Mouse (Mus musculus): ENCODE measurements around the gene Katnal1. TPM values are rescaled to one million over a fixed set of nuclear protein-coding genes. Genes with fewer than 3 reads are reported as not detected.
A peak's percentile ranks its signal among the peaks of the same experiment; 100 is the strongest.

Gene Katnal1
- polyA plus RNA-seq, 1 experiment from 2014 or later, result 9.0 TPM

DNA sequence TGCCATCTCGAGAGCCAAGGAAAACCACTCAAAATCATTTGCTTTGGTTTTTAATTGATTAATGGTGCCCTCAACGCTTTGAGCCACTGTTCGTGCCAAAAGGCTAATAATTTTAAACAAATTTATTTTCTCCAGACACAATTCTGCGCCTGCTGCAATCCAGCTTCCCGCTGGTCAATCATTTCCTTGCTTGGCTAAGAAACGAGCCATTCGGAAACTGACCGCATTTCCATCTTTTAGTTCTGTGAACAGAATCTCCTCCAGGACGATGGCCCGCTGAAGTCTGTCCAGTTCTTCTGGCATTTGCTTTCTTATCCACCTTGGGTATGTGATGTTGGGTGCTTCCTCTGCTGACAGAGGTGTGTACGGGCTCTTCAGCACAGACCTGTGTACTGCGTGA is 4.5 kb downstream of the Katnal1 start:
- Histone ChIP-seq H3K9ac (no peak overlapping the region), H3K4me2 (no peak overlapping the region), H3K9me3 (replicated peaks) (no peaks in the 10 kb centered on the region), H3K27ac (replicated peaks) (0 out of 2 replicates have a peak overlapping the region, but pooled peaks have one; percentile 16), H3K27me3 (no peaks in the 10 kb centered on the region), H3K4me3 (replicated peaks) (no peak overlapping the region), H3K4me1 (replicated peaks) (peaks cover 59% of the 10 kb centered on the region), H3K36me3 (replicated peaks) (peaks cover 33% of the 10 kb centered on the region)
- ATAC-seq (ENCODE audit: insufficient read depth), result no peak
- 85% methylated on average over 12 of the region's 12 CpGs for WGBS (ENCODE audit: insufficient replicate concordance)

DNA sequence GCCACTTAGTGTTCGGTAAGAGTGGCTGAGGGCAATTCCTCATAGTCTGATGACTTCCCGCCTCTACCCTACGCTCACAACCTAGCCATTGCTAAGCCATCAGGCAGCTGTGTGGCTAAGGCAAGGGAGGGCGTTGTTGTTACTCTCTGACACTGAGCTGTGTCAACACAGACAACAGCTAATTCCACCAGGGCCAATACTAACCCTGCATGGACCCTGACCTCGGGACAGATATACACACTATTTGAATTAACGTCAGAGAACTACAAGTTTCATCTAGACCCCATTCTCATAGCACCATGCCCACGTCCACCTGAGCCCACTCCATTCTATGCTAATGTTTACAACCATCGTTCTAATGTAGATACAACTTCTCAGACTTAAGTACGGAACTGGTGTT is 5.1 kb downstream of the Katnal1 start:
- no peak overlapping the region for H3K4me2 ChIP-seq
- peaks cover 38% of the 10 kb centered on the region for H3K36me3 ChIP-seq (replicated peaks)
- H3K9ac ChIP-seq, result no peak overlapping the region
- peaks cover 54% of the 10 kb centered on the region for H3K4me1 ChIP-seq (replicated peaks)
- H3K27ac ChIP-seq (replicated peaks), result 0 out of 2 replicates have a peak overlapping the region, but pooled peaks have one; percentile 16
- WGBS (ENCODE audit: insufficient replicate concordance), result 71% methylated on average over 9 of the region's 9 CpGs
- no peaks in the 10 kb centered on the region for H3K27me3 ChIP-seq
- no peaks in the 10 kb centered on the region for H3K9me3 ChIP-seq (replicated peaks)
- H3K4me3 ChIP-seq (replicated peaks), result no peak overlapping the region
- ATAC-seq (ENCODE audit: insufficient read depth), result no peak

DNA sequence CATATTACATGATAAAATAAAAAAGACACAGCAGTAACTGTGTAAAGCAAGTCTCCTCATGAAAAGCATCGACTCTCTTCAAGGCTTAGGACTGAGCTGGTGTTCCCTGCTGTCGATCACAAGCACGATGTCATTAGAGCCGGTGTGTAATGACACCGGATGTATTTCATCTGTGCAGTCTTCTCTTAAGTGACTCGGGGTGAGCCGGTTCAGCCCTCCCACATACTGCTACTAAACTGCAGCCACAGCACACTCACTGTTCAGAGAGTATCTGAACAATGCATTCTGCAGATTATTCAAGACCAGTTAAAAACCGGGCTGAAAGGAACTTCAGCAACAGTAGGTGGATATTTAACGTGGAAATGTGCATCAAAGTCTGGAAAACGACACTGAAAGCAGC is 5.7 kb downstream of the Katnal1 start:
- no peak overlapping the region for H3K27ac ChIP-seq (replicated peaks)
- H3K4me2 ChIP-seq, result no peak overlapping the region
- no peaks in the 10 kb centered on the region for H3K27me3 ChIP-seq
- H3K9ac ChIP-seq, result no peak overlapping the region
- ATAC-seq (ENCODE audit: insufficient read depth), result no peak
- peaks cover 44% of the 10 kb centered on the region for H3K36me3 ChIP-seq (replicated peaks)
- peaks cover 52% of the 10 kb centered on the region for H3K4me1 ChIP-seq (replicated peaks)
- WGBS (ENCODE audit: insufficient replicate concordance), result 72% methylated on average over 10 of the region's 10 CpGs
- H3K4me3 ChIP-seq (replicated peaks), result no peak overlapping the region
- no peaks in the 10 kb centered on the region for H3K9me3 ChIP-seq (replicated peaks)

DNA sequence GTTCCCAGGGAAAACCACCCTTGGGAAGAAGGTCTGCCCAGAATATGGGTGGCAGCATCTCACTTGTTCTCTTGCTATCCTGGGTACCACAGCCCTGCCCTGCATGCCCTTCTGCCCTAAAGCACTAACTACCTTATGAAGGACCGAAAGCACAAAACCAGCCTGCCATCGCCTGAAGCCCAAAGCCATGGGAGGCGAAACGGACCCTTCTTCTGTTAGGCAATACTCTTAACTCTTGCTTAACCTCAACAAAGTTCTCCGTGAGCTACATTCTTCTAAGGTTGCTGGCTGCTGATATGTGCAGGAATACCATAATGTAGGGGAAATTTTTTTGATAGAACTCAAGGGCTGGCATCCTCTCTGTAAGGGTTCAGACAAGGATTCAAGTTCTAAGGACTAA is 6.3 kb downstream of the Katnal1 start:
- no peaks in the 10 kb centered on the region for H3K9me3 ChIP-seq (replicated peaks)
- H3K4me3 ChIP-seq (replicated peaks), result no peak overlapping the region
- no peaks in the 10 kb centered on the region for H3K27me3 ChIP-seq
- ATAC-seq (ENCODE audit: insufficient read depth), result no peak
- peaks cover 48% of the 10 kb centered on the region for H3K4me1 ChIP-seq (replicated peaks)
- H3K4me2 ChIP-seq, result no peak overlapping the region
- no peak overlapping the region for H3K9ac ChIP-seq
- WGBS (ENCODE audit: insufficient replicate concordance), result 67% methylated on average over 5 of the region's 5 CpGs
- H3K36me3 ChIP-seq (replicated peaks), result peaks cover 51% of the 10 kb centered on the region
- H3K27ac ChIP-seq (replicated peaks), result no peak overlapping the region

DNA sequence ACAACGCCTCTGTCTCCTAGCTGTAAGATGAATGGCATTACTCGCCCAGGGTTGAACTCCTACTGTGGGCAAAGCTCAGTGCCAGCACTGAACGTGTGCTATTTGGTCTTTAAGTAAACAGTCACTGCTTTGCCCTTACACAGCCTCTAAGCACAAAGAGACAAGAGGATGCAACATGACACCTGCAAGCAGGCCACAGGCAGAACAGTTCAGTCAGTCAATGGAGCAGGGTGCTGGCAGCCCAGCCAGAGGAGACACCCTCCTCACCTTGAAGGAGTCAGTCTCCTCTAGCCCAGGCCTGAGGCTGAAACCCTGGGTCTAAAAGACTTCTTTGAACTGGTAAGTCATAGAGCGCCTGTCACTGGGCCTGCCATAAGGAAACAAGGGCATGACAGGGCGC is 11.1 kb downstream of the Katnal1 start:
- H3K27me3 ChIP-seq, result no peaks in the 10 kb centered on the region
- WGBS (ENCODE audit: insufficient replicate concordance), result 74% methylated on average over 5 of the region's 5 CpGs
- no peak overlapping the region for H3K9ac ChIP-seq
- H3K27ac ChIP-seq (replicated peaks), result no peak overlapping the region
- no peak overlapping the region for H3K4me2 ChIP-seq
- no peaks in the 10 kb centered on the region for H3K9me3 ChIP-seq (replicated peaks)
- H3K4me1 ChIP-seq (replicated peaks), result peaks cover 10% of the 10 kb centered on the region
- ATAC-seq (ENCODE audit: insufficient read depth), result no peak
- H3K4me3 ChIP-seq (replicated peaks), result no peak overlapping the region
- H3K36me3 ChIP-seq (replicated peaks), result peaks cover 66% of the 10 kb centered on the region

DNA sequence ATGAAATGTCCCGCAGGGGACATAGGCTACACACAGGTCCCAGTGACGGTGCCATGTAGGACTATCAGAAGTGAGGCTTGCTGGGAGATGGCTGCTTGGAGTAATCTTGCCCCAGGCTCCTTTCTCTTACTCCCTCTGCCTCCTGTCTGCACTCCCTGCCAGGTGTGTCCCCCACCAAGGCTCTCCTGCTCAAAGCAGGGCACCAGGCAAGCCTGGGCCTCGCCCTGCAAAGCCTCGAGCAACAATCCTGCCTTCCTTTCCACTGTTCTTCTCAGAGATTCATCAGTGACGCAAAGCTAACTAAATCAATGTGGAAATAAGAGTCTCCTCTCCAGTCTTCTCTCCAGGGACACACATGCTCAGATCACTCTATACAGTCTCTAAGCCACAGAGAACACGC is 12.3 kb downstream of the Katnal1 start:
- Histone ChIP-seq H3K9ac (no peak overlapping the region), H3K4me2 (no peak overlapping the region), H3K36me3 (replicated peaks) (peaks cover 73% of the 10 kb centered on the region), H3K27ac (replicated peaks) (no peak overlapping the region), H3K9me3 (replicated peaks) (no peaks in the 10 kb centered on the region), H3K4me3 (replicated peaks) (no peak overlapping the region), H3K27me3 (no peaks in the 10 kb centered on the region), H3K4me1 (replicated peaks) (peaks cover 13% of the 10 kb centered on the region)
- WGBS (ENCODE audit: insufficient replicate concordance), result 81% methylated on average over 6 of the region's 6 CpGs
- no peak for ATAC-seq (ENCODE audit: insufficient read depth)

DNA sequence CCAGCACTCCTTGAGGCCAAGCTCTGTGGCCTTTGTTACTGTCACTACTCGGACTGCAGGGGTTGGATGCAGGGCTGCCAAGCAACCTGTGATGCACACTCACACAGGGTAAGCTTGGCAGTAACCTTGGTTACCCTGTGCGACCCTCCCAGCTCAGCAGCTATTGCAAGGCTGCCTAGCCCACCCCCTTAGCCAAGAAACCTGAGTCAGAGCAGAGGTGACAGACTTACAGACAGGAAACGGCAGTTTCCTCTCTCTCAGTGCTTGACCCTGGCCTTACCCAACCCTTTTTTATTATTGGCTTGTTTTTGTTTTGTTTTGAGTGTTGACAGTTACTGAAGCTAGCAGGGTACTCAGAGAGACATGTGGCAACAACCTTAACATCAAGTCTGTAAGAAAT is 16.9 kb downstream of the Katnal1 start:
- H3K27ac ChIP-seq (replicated peaks), result no peak overlapping the region
- H3K4me1 ChIP-seq (replicated peaks), result peaks cover 42% of the 10 kb centered on the region
- no peaks in the 10 kb centered on the region for H3K27me3 ChIP-seq
- H3K9ac ChIP-seq, result no peak overlapping the region
- H3K36me3 ChIP-seq (replicated peaks), result peaks cover 52% of the 10 kb centered on the region
- H3K9me3 ChIP-seq (replicated peaks), result no peaks in the 10 kb centered on the region
- H3K4me2 ChIP-seq, result no peak overlapping the region; the same call in 1 of the 2 replicates
- 28% methylated on average over 3 of the region's 3 CpGs for WGBS (ENCODE audit: insufficient replicate concordance)
- ATAC-seq (ENCODE audit: insufficient read depth), result no peak
- H3K4me3 ChIP-seq (replicated peaks), result no peak overlapping the region

DNA sequence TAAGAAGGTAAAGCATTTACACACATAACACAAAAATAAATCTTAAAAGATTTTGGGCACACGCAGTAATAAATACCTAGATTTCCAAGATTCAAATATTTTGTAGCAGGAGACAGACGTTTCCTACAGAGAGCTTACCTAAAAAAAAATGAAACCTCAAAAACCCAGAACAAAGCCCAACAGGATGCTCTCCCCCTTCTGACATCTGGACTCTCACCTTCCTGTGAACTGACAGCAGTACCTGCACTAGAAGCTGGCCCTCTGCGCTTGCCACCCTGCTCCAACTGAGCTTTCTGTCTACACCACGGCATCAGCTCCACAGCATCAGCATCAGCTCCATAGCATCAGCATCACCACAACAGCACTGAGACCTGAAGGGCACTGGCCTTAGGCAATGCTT is 19.1 kb downstream of the Katnal1 start:
- Histone ChIP-seq H3K4me3 (replicated peaks) (no peak overlapping the region), H3K9ac (no peak overlapping the region), H3K36me3 (replicated peaks) (peaks cover 31% of the 10 kb centered on the region), H3K4me1 (replicated peaks) (peaks cover 58% of the 10 kb centered on the region), H3K9me3 (replicated peaks) (no peaks in the 10 kb centered on the region), H3K27ac (replicated peaks) (no peak overlapping the region), H3K27me3 (no peaks in the 10 kb centered on the region), H3K4me2 (no peak overlapping the region)
- 79% methylated on average over 4 of the region's 4 CpGs for WGBS (ENCODE audit: insufficient replicate concordance)
- ATAC-seq (ENCODE audit: insufficient read depth), result no peak

DNA sequence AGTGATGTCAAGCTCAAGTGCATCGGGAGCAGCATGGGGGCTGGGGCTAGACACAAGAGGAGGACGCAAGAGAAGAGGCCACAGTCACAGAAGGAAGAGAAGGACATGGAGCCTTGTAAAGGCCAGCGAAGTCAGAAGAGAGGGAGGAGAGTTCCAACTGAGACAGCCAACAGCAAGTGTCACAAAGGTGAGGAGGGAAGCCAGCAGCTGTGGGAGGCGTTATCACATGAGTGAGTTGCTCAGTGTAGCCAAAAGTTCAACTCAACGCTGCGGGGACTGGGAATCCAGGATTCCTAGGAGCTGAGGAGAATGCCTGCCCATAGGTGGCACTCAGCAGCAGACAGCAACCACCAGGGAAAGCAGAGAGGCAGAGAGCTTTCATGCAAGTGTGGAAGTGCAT is 19.7 kb downstream of the Katnal1 start:
- Histone ChIP-seq H3K27me3 (no peaks in the 10 kb centered on the region), H3K36me3 (replicated peaks) (peaks cover 28% of the 10 kb centered on the region), H3K4me3 (replicated peaks) (no peak overlapping the region), H3K9ac (no peak overlapping the region), H3K4me1 (replicated peaks) (peaks cover 60% of the 10 kb centered on the region), H3K27ac (replicated peaks) (no peak overlapping the region), H3K9me3 (replicated peaks) (no peaks in the 10 kb centered on the region), H3K4me2 (no peak overlapping the region)
- WGBS (ENCODE audit: insufficient replicate concordance), result 70% methylated on average over 6 of the region's 6 CpGs
- no peak for ATAC-seq (ENCODE audit: insufficient read depth)

DNA sequence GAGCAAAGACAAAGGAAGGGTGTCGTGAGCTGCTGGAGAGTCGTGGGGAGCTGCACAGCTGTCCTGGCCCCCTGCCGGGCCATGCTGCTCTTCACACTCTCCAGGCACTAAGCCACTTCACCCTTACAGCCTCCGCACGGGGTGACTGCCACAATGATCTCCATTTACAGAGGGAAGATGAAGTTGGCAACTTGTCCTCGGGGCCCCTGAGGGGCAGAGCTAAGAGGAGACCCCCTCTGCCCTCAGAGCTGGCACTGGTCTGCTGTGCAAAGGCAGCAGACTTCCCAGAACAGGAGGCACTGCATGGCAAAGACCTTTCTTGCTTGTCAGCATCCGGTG is 20.1 kb downstream of the Katnal1 start:
- whole genome bisulfite sequencing (ENCODE audit: insufficient replicate concordance), result 53% methylated on average over 7 of the region's 7 CpGs
- peaks cover 63% of the 10 kb centered on the region for H3K4me1 ChIP-seq (replicated peaks)

DNA sequence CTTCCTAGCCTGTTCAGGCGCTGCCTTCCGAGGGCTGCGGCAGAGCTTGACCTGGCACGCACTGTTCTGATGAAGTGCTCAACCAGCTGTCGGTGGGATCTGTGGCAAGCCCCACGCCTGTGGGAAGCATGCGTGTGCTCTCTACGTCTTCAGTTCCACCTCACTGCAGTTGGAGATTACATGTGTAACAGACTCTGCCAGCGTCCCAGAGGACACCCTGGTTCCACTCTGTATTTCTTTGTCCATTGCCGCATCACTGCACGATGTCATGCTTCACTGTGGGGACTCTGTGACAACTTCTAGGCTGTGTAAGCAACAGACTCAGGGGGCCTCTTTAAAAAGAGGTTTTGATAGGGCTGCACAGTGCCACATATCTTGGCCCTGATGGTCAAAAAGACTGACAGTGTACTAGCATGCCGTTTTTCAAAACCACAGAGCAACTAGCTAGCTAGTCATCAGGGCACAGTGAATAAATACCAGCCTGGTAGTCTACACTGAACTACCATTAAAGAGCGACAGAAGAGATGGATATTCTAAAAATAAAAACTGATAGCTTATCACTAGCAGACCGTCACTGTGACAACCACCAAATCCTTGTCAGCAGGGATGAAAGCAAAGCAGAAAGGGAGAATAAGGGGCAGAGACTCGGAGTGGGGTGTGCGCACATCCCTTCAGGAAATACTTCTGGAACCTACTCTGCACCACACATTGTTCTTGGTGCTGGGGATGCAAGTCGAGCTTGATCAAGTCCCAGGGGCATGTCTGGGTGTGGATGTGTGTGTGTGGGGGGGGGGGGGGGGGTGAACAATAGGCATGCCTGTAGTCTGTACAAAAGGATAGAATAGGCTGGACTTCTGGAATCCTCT is 20.7 kb downstream of the Katnal1 start:
- H3K9ac ChIP-seq, result no peak overlapping the region
- no peaks in the 10 kb centered on the region for H3K27me3 ChIP-seq
- H3K36me3 ChIP-seq (replicated peaks), result peaks cover 30% of the 10 kb centered on the region
- H3K4me1 ChIP-seq (replicated peaks), result peaks cover 69% of the 10 kb centered on the region
- no peak overlapping the region for H3K27ac ChIP-seq (replicated peaks)
- 52% methylated on average over 17 of the region's 17 CpGs for WGBS (ENCODE audit: insufficient replicate concordance)
- no peaks in the 10 kb centered on the region for H3K9me3 ChIP-seq (replicated peaks)
- H3K4me2 ChIP-seq, result peak overlapping the region; percentile 25
- no peak overlapping the region for H3K4me3 ChIP-seq (replicated peaks)
- no peak; the same call in 1 of the 2 replicates for ATAC-seq (ENCODE audit: insufficient read depth)

More for the DNA sequence above, 20.1 kb downstream of the Katnal1 start:
- no peak overlapping the region for H3K4me3 ChIP-seq (replicated peaks)
- ATAC-seq (ENCODE audit: insufficient read depth), result no peak
- H3K27me3 ChIP-seq, result no peaks in the 10 kb centered on the region
- H3K36me3 ChIP-seq (replicated peaks), result peaks cover 30% of the 10 kb centered on the region
- H3K27ac ChIP-seq (replicated peaks), result no peak overlapping the region
- peak overlapping the region; percentile 25; the same call in 1 of the 2 replicates for H3K4me2 ChIP-seq
- H3K9ac ChIP-seq, result no peak overlapping the region
- H3K9me3 ChIP-seq (replicated peaks), result no peaks in the 10 kb centered on the region

Measured in liver, embryonic 15.5 days (tissue).